Mouse (Mus musculus) heart, adult 2 months (tissue): ENCODE results near the gene Gm20388.
A peak's percentile ranks its signal among the peaks of the same experiment; 100 is the strongest.

Experiments used
- CTCF ChIP-seq: fragments of 200-600 bp; IDR thresholded peaks from 2 replicates; pipeline ENCODE4 v1.8.1; 2022; ENCODE audit warnings: antibody characterized with exemption, mild to moderate bottlenecking, moderate library complexity
- EP300 ChIP-seq: fragments of 200-500 bp; IDR thresholded peaks from 2 replicates; pipeline ENCODE4 v1.6.1; 2011; ENCODE audit warnings: low read depth, low read length, control low read depth; ENCODE audit not compliant: insufficient read depth
- POLR2A ChIP-seq: fragments of 200-500 bp; IDR thresholded peaks from 2 replicates; pipeline ENCODE4 v1.6.1; 2011; ENCODE audit warnings: mild to moderate bottlenecking, low read depth, low read length, control low read depth; ENCODE audit not compliant: insufficient read depth

GRCm38 (mm10) chr8:120136618-120137017 is 226.0 kb downstream of the Gm20388 start:
- no peak for TF ChIP-seq POLR2A
- peak; percentile 56 for TF ChIP-seq CTCF
- no peak for TF ChIP-seq EP300
